Mouse (Mus musculus): ENCODE measurements around the gene Clec12b.

DNA sequence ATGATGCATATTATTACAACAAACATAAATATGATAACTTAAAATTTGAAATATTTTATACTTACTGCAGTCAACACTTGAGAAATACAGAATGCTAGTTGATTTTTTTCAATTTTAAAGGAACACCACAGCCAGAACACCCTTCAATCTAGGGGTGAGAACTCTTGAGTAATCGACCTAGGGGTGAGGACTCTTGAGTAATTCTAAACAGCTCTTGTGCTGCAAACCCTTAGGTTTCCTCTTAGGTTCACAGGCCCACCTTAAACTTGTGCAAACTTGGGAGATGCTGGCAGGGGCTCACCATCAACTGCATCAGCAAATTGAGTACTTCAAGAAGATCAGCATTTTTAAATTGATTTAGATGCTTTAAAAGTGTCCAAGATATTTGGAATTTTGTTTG lies 47.9 kb downstream of the Clec12b start:
- TF ChIP-seq CTCF (conservative IDR thresholded peaks at IDR 0.05 in 1 of 2, IDR thresholded peaks at IDR 0.05 in 1 of 2; ENCODE audit: low read depth in 2 of 2, low read length in 2 of 2) (no peak), SIN3A (IDR thresholded peaks at IDR 0.05; ENCODE audit: low read length) (no peak), UBTF (IDR thresholded peaks at IDR 0.05; ENCODE audit: low read depth, low read length) (no peak), ZKSCAN1 (IDR thresholded peaks at IDR 0.05; ENCODE audit: borderline replicate concordance, low read depth, low read length) (no peak), MAFK (IDR thresholded peaks at IDR 0.05; ENCODE audit: insufficient replicate concordance, low read length) (no peak), IRF4 (IDR thresholded peaks at IDR 0.05; ENCODE audit: low read depth, low read length) (no peak), CHD2 (IDR thresholded peaks at IDR 0.05; ENCODE audit: low read length) (no peak)
